Comparison of ENCODE assay signal across 21 mouse cellular contexts in the genomic region with DNA sequence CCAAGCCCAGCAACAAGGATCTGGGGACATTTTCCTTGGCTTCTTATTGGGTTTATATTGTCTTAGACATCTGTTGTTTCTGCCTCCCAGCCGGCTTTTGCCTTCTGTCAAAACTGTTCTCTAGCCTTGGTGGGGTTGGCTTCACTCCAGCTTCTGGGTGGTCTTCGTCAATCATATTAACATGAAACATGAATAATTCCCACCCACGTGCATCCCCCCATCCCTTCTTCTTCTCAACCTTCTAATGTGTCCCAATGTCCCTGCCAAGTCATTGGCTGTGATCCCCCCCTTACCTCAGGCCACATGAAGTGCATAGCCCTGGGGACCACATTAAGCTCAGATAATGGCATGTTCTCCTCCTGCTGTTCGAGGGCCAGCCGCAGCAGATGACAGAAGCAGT. TPM values are rescaled to one million over a fixed set of nuclear protein-coding genes. Genes with fewer than 3 reads are reported as not detected.
DNase-seq lines count a peak whose midpoint lies in the region; ATAC-seq and TF ChIP-seq lines count a peak whose summit lies in the region.
"Had no signal": no experiment of that assay in that cellular context is flagged by ENCODE, and none has a peak within 500 bp of the region (broad histone marks: within the 10 kb centered on the region; RNA-seq: fewer than 3 reads in every experiment).

A gene (minus strand): TSS at position 28 of the 400 bp plus-strand sequence.

- H3K4me2 ChIP-seq in hindbrain, embryonic 14.5 days (replicated peaks): no peak within 1 kb of the TSS
- no peak within 1 kb of the TSS for H3K4me2 ChIP-seq in hindbrain, embryonic 11.5 days (replicated peaks; ENCODE audit: low read depth, low read length)
- H3K4me2 ChIP-seq in limb, embryonic 13.5 days (replicated peaks): no peak within 1 kb of the TSS
- no peak within 1 kb of the TSS for H3K4me2 ChIP-seq in stomach, embryonic 14.5 days (replicated peaks; ENCODE audit: low read depth, low read length)
- no peak within 1 kb of the TSS for H3K4me2 ChIP-seq in stomach, postnatal 0 days (replicated peaks; ENCODE audit: low read depth)
- H3K4me2 ChIP-seq: heart, embryonic 12.5 days; limb, embryonic 12.5 days had no signal

- TF ChIP-seq CTCF in stomach, postnatal 0 days (IDR thresholded peaks at IDR 0.05; ENCODE audit: low read depth): no peak

- no peak within 1 kb of the TSS for H3K27ac ChIP-seq in hindbrain, embryonic 14.5 days
- H3K27ac ChIP-seq in hindbrain, embryonic 11.5 days (ENCODE audit: low read depth, low read length): no peak within 1 kb of the TSS
- H3K27ac ChIP-seq in limb, embryonic 13.5 days: no peak within 1 kb of the TSS
- no peak within 1 kb of the TSS for H3K27ac ChIP-seq in limb, embryonic 10.5 days
- H3K27ac ChIP-seq in stomach, embryonic 14.5 days (ENCODE audit: low read length): peak within 1 kb of the TSS; percentile 81
- H3K27ac ChIP-seq in stomach, postnatal 0 days (replicated peaks): no peak within 1 kb of the TSS
- H3K27ac ChIP-seq: hindbrain, embryonic 10.5 days; limb, embryonic 12.5 days had no signal

- no peaks in the 10 kb centered on the region for H3K36me3 ChIP-seq in hindbrain, embryonic 14.5 days (replicated peaks; ENCODE audit: control insufficient read depth, insufficient read depth)
- no peaks in the 10 kb centered on the region for H3K36me3 ChIP-seq in hindbrain, embryonic 11.5 days (ENCODE audit: control insufficient read depth, insufficient read depth, low read length)
- H3K36me3 ChIP-seq in limb, embryonic 13.5 days: no peaks in the 10 kb centered on the region
- no peaks in the 10 kb centered on the region for H3K36me3 ChIP-seq in limb, embryonic 10.5 days
- H3K36me3 ChIP-seq in stomach, embryonic 14.5 days (ENCODE audit: control insufficient read depth, insufficient read depth, low read length): no peaks in the 10 kb centered on the region
- no peaks in the 10 kb centered on the region for H3K36me3 ChIP-seq in stomach, postnatal 0 days (ENCODE audit: control insufficient read depth, insufficient read depth, low read length)
- H3K36me3 ChIP-seq: G1E; heart, embryonic 12.5 days; hindbrain, embryonic 10.5 days; limb, embryonic 12.5 days had no signal

- DNase-seq in hindbrain, embryonic 14.5 days (ENCODE audit: low spot score): peak; percentile 51
- DNase-seq in hindbrain, embryonic 11.5 days (ENCODE audit: low spot score): no peak
- no peak for DNase-seq in limb, embryonic 10.5 days (ENCODE audit: low spot score)
- no peak for DNase-seq in stomach, postnatal 0 days (ENCODE audit: low spot score)
- DNase-seq in urinary bladder, adult 18-20 months (ENCODE audit: low spot score in 2 of 2): no peak
- no peak for DNase-seq in testis, postnatal 14 days (ENCODE audit: low spot score)
- DNase-seq: adrenal gland, postnatal 10 days; cerebellum, adult 11 months; gastrocnemius, postnatal 36 days; kidney, postnatal 36 days; layer of hippocampus, postnatal 36 days had no signal

- no peak for ATAC-seq in hindbrain, embryonic 14.5 days (ENCODE audit: low FRiP score)
- ATAC-seq in hindbrain, embryonic 11.5 days (ENCODE audit: low FRiP score): no peak
- ATAC-seq in limb, embryonic 13.5 days (ENCODE audit: low FRiP score, low read depth): 0 out of 2 replicates have a peak, but pooled peaks have one; percentile 11
- ATAC-seq in stomach, embryonic 14.5 days (ENCODE audit: insufficient number of reproducible peaks, insufficient read depth, low FRiP score, low read depth): no peak
- no peak for ATAC-seq in stomach, postnatal 0 days (ENCODE audit: low FRiP score, low TSS enrichment)

- WGBS in hindbrain, embryonic 14.5 days: 55% methylated on average over 5 of the region's 5 CpGs
- WGBS in hindbrain, embryonic 11.5 days: 81% methylated on average over 5 of the region's 5 CpGs
- WGBS in limb, embryonic 13.5 days: 64% methylated on average over 5 of the region's 5 CpGs
- WGBS in limb, embryonic 10.5 days: 89% methylated on average over 5 of the region's 5 CpGs
- 61% methylated on average over 5 of the region's 5 CpGs for WGBS in stomach, embryonic 14.5 days
- 44% methylated on average over 5 of the region's 5 CpGs for WGBS in stomach, postnatal 0 days

- no peak within 1 kb of the TSS for H3K9ac ChIP-seq in hindbrain, embryonic 14.5 days
- no peak within 1 kb of the TSS for H3K9ac ChIP-seq in hindbrain, embryonic 11.5 days (ENCODE audit: low read depth, low read length)
- no peak within 1 kb of the TSS for H3K9ac ChIP-seq in limb, embryonic 13.5 days
- no peak within 1 kb of the TSS for H3K9ac ChIP-seq in stomach, embryonic 14.5 days (replicated peaks; ENCODE audit: low read depth, low read length)
- no peak within 1 kb of the TSS for H3K9ac ChIP-seq in stomach, postnatal 0 days (ENCODE audit: low read length)
- H3K9ac ChIP-seq: heart, embryonic 12.5 days; limb, embryonic 12.5 days had no signal

- no peak within 1 kb of the TSS for H3K4me3 ChIP-seq in hindbrain, embryonic 14.5 days (replicated peaks; ENCODE audit: low read length)
- H3K4me3 ChIP-seq in hindbrain, embryonic 11.5 days (ENCODE audit: low read depth, low read length): no peak within 1 kb of the TSS
- no peak within 1 kb of the TSS for H3K4me3 ChIP-seq in limb, embryonic 13.5 days
- H3K4me3 ChIP-seq in limb, embryonic 10.5 days: no peak within 1 kb of the TSS
- H3K4me3 ChIP-seq in stomach, embryonic 14.5 days (ENCODE audit: low read depth, low read length): no peak within 1 kb of the TSS
- no peak within 1 kb of the TSS for H3K4me3 ChIP-seq in stomach, postnatal 0 days (ENCODE audit: low read depth, low read length)
- H3K4me3 ChIP-seq: erythroblast, embryonic 14.5 days; heart, embryonic 12.5 days; hindbrain, embryonic 10.5 days; limb, embryonic 12.5 days had no signal

- no peaks in the 10 kb centered on the region for H3K4me1 ChIP-seq in hindbrain, embryonic 14.5 days (replicated peaks; ENCODE audit: control insufficient read depth, insufficient read depth, low read length)
- H3K4me1 ChIP-seq in hindbrain, embryonic 11.5 days (replicated peaks; ENCODE audit: control insufficient read depth, insufficient read depth, low read length): no peaks in the 10 kb centered on the region; the same call in 1 of the 2 replicates
- H3K4me1 ChIP-seq in limb, embryonic 13.5 days: peaks cover 14% of the 10 kb centered on the region
- peaks cover 13% of the 10 kb centered on the region for H3K4me1 ChIP-seq in limb, embryonic 10.5 days
- peaks cover 18% of the 10 kb centered on the region for H3K4me1 ChIP-seq in stomach, embryonic 14.5 days (ENCODE audit: control insufficient read depth, insufficient read depth, low read length)
- H3K4me1 ChIP-seq in stomach, postnatal 0 days (replicated peaks; ENCODE audit: control insufficient read depth, insufficient read depth): no peaks in the 10 kb centered on the region
- H3K4me1 ChIP-seq: heart, embryonic 12.5 days had no signal

- no peaks in the 10 kb centered on the region for H3K27me3 ChIP-seq in hindbrain, embryonic 14.5 days (ENCODE audit: control insufficient read depth, insufficient read depth, low read length)
- no peaks in the 10 kb centered on the region for H3K27me3 ChIP-seq in hindbrain, embryonic 11.5 days (ENCODE audit: control insufficient read depth, insufficient read depth, low read length)
- H3K27me3 ChIP-seq in limb, embryonic 13.5 days: peaks cover 5% of the 10 kb centered on the region; the same call in 1 of the 2 replicates
- peaks cover 4% of the 10 kb centered on the region; the same call in 1 of the 2 replicates for H3K27me3 ChIP-seq in limb, embryonic 10.5 days (ENCODE audit: low read depth, poor library complexity, severe bottlenecking)
- no peaks in the 10 kb centered on the region for H3K27me3 ChIP-seq in stomach, embryonic 14.5 days (ENCODE audit: control insufficient read depth, insufficient read depth, low read length)
- no peaks in the 10 kb centered on the region for H3K27me3 ChIP-seq in stomach, postnatal 0 days (ENCODE audit: control insufficient read depth, insufficient read depth, low read length)
- H3K27me3 ChIP-seq: heart, embryonic 12.5 days had no signal

- no peak for TF ChIP-seq EP300 in stomach, postnatal 0 days (optimal IDR thresholded peaks at IDR 0.05)

- H3K9me3 ChIP-seq in hindbrain, embryonic 14.5 days (ENCODE audit: control insufficient read depth, low read length): no peaks in the 10 kb centered on the region
- H3K9me3 ChIP-seq in hindbrain, embryonic 11.5 days (ENCODE audit: control insufficient read depth, low read length): no peaks in the 10 kb centered on the region
- no peaks in the 10 kb centered on the region for H3K9me3 ChIP-seq in limb, embryonic 13.5 days
- H3K9me3 ChIP-seq in limb, embryonic 10.5 days (replicated peaks): no peaks in the 10 kb centered on the region
- H3K9me3 ChIP-seq in stomach, embryonic 14.5 days (ENCODE audit: control insufficient read depth, low read depth, low read length): no peaks in the 10 kb centered on the region
- H3K9me3 ChIP-seq in stomach, postnatal 0 days (ENCODE audit: control insufficient read depth, low read length): no peaks in the 10 kb centered on the region
- H3K9me3 ChIP-seq: G1E; heart, embryonic 12.5 days; hindbrain, embryonic 10.5 days; limb, embryonic 12.5 days had no signal

RNA-seq across cellular contexts. Expression of the gene that starts here (rescaled TPM):
- 0.27 TPM in 1 of 2 replicates, not detected in the other for polyA plus RNA-seq in hindbrain, embryonic 14.5 days (2014; fragmentation: Nextera tagmentation; extraction: Ambion mirVana)
- polyA plus RNA-seq in hindbrain, embryonic 11.5 days (2014; fragmentation: Nextera tagmentation; extraction: Ambion mirVana): 0.11 and 0.12 TPM in 2 replicates
- polyA plus RNA-seq in limb, embryonic 13.5 days (2015; fragmentation: Nextera tagmentation; extraction: Ambion mirVana): 0.11 TPM in 1 of 2 replicates, not detected in the other
- polyA plus RNA-seq in limb, embryonic 10.5 days (2016; fragmentation: Nextera tagmentation; extraction: Ambion mirVana): not detected in 2 replicates
- 2.3 and 2.9 TPM in 2 replicates for polyA plus RNA-seq in stomach, embryonic 14.5 days (2014; fragmentation: Nextera tagmentation; extraction: Ambion mirVana)
- 0.11 and 0.15 TPM in 2 replicates for polyA plus RNA-seq in stomach, postnatal 0 days (2015; fragmentation: Nextera tagmentation; extraction: Ambion mirVana)
- polyA plus RNA-seq: erythroblast, embryonic 14.5 days; frontal cortex, adult 2 months; G1E; heart, embryonic 12.5 days; hindbrain, embryonic 10.5 days; neural tube, embryonic 14.5 days; spleen, adult 2 months had no signal

Comparison
In these comparisons a context has a peak if more than half of its experiments do, and no peak if none do; other contexts are left out.
1. Peak in DNase-seq in hindbrain, embryonic 14.5 days; RNA of the gene not detected or under 1 TPM.
2. Peak in ATAC-seq in limb, embryonic 13.5 days; RNA of the gene not detected or under 1 TPM.